Mouse (Mus musculus): ENCODE data around the gene Kcnd3.
"Not testable (repeated sequence)": the region's sequence is repeated elsewhere in the genome, so short reads cannot be mapped to it uniquely, and the experiment has no call there.

The Kcnd3 gene

DNA sequence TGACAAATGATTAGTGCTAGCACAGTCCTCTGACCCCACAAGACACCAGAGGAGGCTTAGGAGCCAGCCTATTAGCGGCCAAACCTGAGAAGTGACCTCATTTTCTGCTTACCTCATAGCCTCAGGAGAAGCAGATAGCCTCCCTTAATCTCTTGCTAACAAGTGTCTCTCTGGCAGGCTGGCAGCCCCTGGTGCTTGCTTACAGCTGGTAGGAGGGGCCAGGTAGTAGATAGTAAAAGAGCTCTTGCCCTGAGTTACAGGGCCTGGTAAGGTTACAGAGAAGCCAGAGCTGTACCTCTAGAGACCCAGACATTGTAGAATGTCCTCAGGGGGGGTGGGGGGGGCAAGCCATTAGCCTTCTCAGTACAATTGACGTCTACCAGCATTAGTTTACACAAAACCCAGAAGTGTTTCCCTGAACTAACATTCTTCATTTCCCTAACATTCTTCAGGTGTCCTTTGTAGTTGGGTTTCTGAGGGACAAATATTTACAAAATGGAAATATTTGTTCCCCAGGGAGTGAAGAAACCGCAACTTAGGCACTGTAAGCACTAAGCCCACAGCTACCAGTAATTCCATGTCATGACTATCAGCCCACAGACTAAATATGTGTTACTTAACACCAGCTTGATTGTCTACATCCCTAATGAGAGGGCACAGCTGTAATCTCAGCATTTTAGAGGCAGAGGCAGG is 247.3 kb downstream of the Kcnd3 start:
- DNase-seq (ENCODE audit: low spot score): no peak

DNA sequence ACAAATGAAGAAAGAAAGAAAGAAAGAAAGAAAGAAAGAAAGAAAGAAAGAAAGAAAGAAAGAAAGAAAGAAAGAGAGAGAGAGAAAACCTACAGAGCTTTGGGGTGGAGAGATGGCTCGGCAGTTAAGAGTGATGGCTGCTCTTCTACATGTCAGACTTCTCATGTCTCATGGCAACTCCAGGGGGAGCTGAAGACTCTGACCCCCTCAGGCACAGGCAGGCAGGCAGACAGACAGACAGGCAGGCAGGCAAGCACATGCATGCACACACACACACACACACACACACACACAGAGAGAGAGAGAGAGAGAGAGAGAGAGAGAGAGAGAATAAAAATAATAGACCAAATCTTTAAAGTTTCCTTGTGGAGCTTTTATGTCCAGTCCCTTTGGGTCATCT is 248.7 kb downstream of the Kcnd3 start:
- not testable (repeated sequence) for DNase-seq (ENCODE audit: low spot score)

DNA sequence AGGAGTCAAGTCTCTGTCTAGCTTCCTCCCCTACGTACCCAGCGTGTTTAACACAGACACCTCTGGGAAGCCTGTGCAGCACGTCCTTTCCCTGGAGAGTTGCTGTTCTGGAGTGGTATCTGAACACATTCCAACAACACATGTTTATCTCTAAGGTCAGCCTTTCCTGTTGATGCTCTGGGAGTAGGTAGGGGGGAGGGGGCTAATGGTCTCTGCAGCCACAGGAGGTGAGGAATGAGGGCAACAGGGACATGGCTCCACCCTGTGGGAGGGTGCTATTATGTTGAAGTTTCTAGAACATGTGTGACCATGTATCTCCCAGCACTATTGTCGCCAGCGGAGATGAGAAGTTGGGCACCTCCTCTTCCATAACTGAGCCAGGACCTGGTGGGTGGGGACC is 249.3 kb downstream of the Kcnd3 start:
- DNase-seq (ENCODE audit: low spot score): no peak

- no peak for DNase-seq (ENCODE audit: low spot score)
Observed at GRCm38 (mm10) chr3:105703571-105703970, 251.4 kb downstream of the Kcnd3 start.

DNA sequence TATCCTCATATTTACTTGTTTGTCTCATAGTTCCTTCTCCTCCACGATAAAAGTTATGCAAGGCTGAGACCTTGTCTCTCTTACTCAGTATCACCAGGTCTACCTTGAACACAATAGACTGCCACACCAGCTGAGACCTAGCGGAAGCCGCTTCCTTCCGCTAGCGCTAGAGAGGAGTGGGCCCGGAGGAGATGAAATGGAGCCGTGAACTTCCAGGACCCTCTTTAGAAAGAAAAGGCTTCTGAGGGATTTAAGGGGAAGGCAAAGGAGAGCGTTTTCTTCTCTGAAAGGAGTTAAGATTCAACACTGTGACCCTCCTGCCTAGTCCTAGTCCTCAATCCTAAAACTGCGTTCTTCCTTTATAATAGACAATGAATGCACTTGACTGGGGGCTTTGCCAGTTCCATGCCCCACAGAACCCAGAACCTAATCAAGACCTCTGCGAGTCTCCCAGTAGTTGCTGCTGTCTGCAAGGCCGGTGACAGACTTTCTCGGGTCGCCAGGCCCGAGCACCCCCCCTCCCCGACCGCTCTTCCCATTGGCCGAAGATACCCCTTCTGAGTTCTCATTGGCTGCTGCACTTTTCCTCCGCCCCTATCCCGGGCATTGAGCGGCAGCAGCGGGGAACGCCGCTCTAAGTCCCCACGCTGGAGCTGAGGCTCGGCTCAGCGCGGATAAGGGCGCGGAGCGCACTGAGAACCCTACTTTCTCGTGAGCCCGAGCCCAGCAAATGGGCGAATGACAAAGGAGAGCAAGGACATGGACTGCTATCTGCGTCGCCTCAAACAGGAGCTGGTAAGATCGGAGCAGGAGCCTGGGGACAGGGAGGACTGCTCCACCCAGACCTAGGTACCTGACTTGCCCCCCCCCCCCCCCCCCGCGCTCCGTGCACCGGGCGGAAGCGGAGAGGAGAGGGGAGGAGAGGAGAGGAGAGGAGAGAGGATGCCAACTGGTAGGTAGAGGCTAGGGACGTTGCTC is 252.2 kb downstream of the Kcnd3 start, which contains the start of gene Inka2:
TSS of gene Inka2 (plus strand) at position 569 of the 978 bp plus-strand sequence.
- peak; percentile 66 for DNase-seq (ENCODE audit: low spot score)

DNA sequence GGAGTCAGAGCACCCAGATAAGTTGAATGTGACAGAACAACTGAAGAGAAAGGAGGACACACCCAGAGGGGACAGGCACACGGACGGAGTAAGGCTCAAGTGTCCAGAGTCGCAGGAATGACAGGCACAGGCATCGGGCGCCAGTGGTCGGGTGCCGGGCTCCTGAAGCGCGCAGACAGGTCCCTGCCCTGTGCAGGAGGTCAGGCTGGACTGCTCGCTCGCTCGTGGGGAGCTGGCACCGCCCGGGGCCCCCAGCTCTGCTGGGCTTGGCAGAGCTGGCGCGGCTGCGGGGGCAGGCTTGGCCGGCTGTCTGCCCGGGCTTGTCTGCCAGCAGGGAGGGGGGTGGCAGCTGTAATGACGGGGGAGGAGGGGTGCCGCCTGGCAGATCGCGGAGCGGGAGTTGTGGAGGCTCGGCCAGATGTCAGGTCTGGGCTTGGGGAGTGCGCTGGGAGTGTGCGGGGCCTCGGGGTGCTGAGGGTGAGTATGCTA is 253.0 kb downstream of the Kcnd3 start:
- DNase-seq (ENCODE audit: low spot score): peak; percentile 32

DNA sequence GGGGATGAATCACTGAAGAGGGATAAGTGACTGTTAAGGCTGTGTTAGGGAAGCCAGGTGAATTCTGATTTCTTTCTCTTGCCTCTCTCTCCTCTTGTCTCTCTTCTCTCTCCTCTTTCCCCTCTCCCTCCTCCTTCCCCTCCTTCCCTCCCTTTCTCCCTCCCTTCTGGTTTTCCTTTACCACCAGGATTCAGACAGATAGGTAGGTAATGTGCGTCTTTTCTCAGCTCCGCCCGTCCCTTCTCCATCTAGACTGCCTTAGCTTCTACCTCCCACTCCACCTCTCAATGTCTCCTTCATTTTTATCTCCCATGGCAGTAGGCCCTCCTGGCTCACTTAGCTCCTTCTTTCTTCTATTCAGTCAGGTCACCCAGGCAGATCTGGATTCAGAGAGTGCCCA is 253.4 kb downstream of the Kcnd3 start:
- no peak for DNase-seq (ENCODE audit: low spot score)

DNA sequence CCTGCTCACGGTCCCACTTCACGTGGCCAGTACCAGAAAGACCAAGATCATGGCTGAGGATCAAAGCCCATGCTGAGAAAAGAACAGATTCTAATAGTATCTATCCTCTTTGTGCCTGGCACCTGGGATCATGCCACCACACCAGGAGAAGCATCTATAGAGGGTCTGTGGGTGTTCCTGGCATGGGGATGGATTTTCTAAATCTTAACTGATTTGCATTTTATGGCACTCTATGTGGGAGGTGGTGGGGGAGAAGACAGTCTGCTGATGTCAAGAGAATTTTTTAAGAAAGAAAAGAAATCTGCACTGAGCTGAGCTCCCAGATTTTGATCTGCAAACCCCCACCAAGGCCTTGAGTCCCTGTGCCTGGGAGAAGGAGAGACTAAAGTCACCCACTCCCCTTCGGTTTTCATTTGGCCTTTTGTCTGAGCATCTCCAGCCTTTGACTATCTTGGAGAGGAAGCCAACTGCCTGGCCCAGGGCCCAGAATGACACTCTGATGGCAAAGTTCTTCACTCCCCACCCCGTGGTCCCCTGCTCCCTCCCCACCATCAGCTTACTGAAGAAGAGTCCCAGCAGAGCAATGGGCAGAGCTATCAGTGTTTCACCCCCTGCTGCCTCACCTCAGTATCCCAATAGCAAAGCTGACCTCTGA is 254.4 kb downstream of the Kcnd3 start:
- DNase-seq (ENCODE audit: low spot score): no peak

DNA sequence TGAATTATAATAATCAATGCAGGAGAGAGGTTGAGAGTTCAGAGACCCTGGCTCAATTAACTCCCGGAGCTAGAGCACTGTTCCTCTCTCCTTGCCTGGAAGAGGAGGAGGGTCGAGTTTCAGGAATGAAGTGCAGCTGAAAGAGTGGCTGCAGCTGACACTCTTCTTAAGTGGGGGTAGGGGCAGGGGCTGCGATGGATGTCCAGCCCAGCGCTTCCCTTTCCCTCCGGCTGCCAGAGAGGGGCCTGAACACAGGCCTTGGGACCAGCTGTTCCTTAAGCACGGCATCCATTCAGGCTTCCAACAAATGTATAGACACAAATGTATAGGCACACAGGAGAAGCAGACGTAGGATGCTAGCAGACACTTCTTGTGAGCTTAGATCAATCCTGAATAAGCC is 255.5 kb downstream of the Kcnd3 start:
- DNase-seq (ENCODE audit: low spot score): no peak

DNA sequence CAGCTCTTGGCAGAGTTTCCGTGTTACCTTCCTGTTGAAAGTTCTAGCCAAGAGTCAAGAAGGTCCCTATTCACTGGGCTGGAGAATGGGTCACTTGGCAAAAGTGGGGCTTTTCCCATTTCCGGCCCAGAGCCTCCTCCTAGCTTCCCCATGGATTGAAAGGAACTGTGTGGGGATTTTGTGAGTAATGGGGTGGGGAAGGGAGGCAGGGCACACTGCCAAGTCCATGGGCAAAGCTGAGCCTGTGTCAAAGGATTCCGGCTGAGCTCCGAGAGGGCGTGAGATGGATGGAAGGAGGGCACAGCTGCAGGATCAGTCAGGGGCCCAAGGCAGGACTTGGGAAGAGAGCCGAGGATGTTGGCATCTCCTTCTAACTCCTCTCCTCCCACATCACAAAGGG is 258.1 kb downstream of the Kcnd3 start:
- DNase-seq (ENCODE audit: low spot score): no peak

DNA sequence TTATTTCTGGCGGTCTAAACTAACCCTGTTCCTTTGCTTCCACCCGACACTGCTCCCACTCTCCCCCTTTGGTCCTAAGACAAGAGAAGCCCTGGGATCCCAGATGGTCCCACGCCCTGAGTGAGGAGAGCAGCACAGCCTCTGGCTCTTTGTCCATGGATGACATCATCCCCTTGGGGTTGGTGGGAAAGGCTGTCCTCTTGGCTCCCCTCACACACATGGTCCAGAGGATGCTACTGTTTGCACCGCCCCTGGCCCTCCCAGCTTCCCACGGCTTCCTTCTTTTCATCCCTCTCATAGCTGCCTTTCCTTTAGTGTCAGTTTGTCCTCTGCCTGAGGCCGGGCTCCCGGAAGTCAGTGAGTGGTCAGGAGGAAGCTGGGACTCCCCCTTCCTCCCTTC is 259.6 kb downstream of the Kcnd3 start:
- no peak for DNase-seq (ENCODE audit: low spot score)

- DNase-seq (ENCODE audit: low spot score): no peak
Observed at GRCm38 (mm10) chr3:105712827-105713226, 260.7 kb downstream of the Kcnd3 start.

DNA sequence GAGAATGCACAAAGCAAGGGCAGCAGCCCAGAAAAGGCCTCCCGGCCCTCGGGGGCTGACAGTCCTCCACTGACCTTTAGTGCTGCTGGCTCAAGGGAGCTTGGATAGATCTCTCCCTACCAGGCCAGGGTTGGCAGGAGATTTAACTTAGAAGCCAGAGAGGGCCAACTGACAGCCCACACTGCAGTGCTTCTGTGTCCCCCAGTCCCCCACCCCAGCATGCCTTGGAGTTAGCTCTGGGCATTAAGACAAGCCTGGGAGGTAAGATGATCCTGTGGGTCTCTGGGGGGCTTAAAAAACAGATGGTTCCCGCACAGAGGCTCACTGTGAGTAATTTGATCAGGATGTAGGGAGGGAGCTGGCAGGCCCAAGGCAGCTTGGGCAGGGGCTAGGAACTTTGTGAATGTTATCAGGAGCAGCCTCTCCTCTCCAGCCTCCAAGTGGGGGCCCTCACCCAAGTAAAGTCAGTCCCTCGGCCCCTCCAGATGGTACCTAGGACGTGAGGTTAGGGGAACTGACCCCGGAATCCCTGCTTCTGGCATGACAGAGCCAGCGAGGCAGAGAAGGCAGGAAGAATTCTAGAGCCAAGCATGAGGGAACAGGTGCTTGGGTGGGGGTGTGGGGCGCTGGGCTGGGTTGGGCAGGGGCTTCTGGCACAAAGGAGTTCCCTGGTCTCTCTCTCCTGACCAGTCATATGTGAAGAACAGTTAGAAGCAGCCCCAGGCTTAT is 262.1 kb downstream of the Kcnd3 start:
- DNase-seq (ENCODE audit: low spot score): peak; percentile 64

DNA sequence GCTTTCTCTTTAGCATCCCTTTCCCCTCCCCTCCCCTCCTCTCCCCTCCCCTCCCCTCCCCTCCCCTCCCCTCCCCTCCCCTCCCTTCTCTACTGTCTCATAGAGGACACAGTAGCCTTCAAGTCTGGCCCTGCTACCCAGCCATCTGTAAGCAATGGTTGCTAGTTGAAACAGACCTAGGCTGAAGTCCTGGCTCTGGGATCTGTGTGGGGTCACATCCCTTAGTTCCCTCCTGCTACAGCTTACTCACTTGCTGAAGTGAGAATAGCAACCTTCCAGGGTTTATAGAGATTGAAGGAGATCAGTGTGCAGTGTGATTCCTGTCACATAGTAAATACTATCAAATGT is 262.7 kb downstream of the Kcnd3 start:
- DNase-seq (ENCODE audit: low spot score): no peak

DNA sequence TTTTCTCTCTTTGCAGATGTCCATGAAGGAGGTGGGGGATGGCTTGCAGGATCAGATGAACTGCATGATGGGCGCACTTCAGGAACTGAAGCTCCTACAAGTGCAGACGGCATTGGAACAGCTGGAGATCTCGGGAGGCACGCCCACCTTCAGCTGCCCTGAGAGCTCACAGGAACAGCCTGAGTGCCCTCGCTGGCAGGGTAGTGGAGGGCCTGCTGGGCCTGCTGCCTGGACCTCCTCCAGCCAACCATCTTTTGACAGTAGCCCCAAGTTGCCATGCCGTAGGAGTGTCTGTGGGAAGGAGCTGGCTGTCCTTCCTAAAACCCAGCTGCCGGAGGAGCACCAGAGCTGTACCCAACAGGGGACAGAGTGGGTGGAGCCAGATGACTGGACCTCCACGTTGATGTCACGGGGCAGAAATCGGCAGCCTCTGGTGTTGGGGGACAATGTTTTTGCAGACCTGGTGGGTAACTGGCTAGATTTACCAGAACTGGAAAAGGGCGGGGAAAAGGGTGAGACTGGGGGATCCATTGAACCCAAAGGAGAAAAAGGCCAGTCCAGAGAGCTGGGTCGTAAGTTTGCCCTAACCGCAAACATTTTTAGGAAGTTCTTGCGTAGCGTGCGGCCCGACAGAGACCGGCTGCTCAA is 264.3 kb downstream of the Kcnd3 start:
- DNase-seq (ENCODE audit: low spot score): no peak

- DNase-seq (ENCODE audit: low spot score): no peak
Observed at GRCm38 (mm10) chr3:105717856-105718555, 265.9 kb downstream of the Kcnd3 start.

GRCm38 (mm10) chr3:105718746-105719145 is 266.6 kb downstream of the Kcnd3 start:
- no peak for DNase-seq (ENCODE audit: low spot score)

GRCm38 (mm10) chr3:105719979-105720378 is 267.8 kb downstream of the Kcnd3 start:
- DNase-seq (ENCODE audit: low spot score): no peak

GRCm38 (mm10) chr3:105720514-105720913 is 268.4 kb downstream of the Kcnd3 start:
- no peak for DNase-seq (ENCODE audit: low spot score)

GRCm38 (mm10) chr3:105721681-105722201 is 269.6 kb downstream of the Kcnd3 start:
- DNase-seq (ENCODE audit: low spot score): no peak

Data from adipocyte (in vitro differentiated cells).